In genomic region chr12:111938623-111939177, GRCm38 (mm10) we compare ENCODE assay signal across 11 mouse cellular contexts. TPM values are rescaled to one million over a fixed set of nuclear protein-coding genes. Genes with fewer than 3 reads are reported as not detected.
DNase-seq lines count a peak whose midpoint lies in the region; ATAC-seq and TF ChIP-seq lines count a peak whose summit lies in the region.
"Had no signal": no experiment of that assay in that cellular context is flagged by ENCODE, and none has a peak within 500 bp of the region (broad histone marks: within the 10 kb centered on the region; RNA-seq: fewer than 3 reads in every experiment).

No protein-coding gene starts in this region.

- no peaks in the 10 kb centered on the region for H3K79me2 ChIP-seq in myocyte (ENCODE audit: control insufficient read depth, insufficient read depth)

- no peaks in the 10 kb centered on the region for H3K36me3 ChIP-seq in forebrain, embryonic 12.5 days (replicated peaks)
- H3K36me3 ChIP-seq in forebrain, embryonic 13.5 days (ENCODE audit: poor library complexity, severe bottlenecking), result no peaks in the 10 kb centered on the region
- H3K36me3 ChIP-seq in liver, postnatal 0 days (replicated peaks; ENCODE audit: insufficient read depth, low read length), result no peaks in the 10 kb centered on the region
- no peaks in the 10 kb centered on the region for H3K36me3 ChIP-seq in embryonic facial prominence, embryonic 15.5 days
- H3K36me3 ChIP-seq in myocyte (ENCODE audit: control insufficient read depth, insufficient read depth), result no peaks in the 10 kb centered on the region

- peak; percentile 41 for DNase-seq in liver
- no peak for DNase-seq in liver, postnatal 0 days
- no peak for DNase-seq in urinary bladder, postnatal 10 days (ENCODE audit: low spot score)
- no peak for DNase-seq in thymus, postnatal 0 days (ENCODE audit: low spot score)
- DNase-seq: lung, postnatal 14 days had no signal

- 80% methylated on average over 1 of the region's 1 CpGs for WGBS in forebrain, embryonic 12.5 days
- WGBS in forebrain, embryonic 13.5 days, result 88% methylated on average over 1 of the region's 1 CpGs
- WGBS in liver, postnatal 0 days (ENCODE audit: insufficient replicate concordance), result 32% methylated on average over 1 of the region's 1 CpGs
- 11% methylated on average over 1 of the region's 1 CpGs for WGBS in embryonic facial prominence, embryonic 15.5 days

- peaks cover 18% of the 10 kb centered on the region for H3K4me1 ChIP-seq in forebrain, embryonic 12.5 days
- peaks cover 21% of the 10 kb centered on the region for H3K4me1 ChIP-seq in forebrain, embryonic 13.5 days
- H3K4me1 ChIP-seq in liver, postnatal 0 days (ENCODE audit: insufficient read depth), result peaks cover 24% of the 10 kb centered on the region
- peaks cover 43% of the 10 kb centered on the region for H3K4me1 ChIP-seq in embryonic facial prominence, embryonic 15.5 days

- no peak overlapping the region for H3K4me3 ChIP-seq in forebrain, embryonic 12.5 days (replicated peaks)
- no peak overlapping the region for H3K4me3 ChIP-seq in forebrain, embryonic 13.5 days
- H3K4me3 ChIP-seq in liver, postnatal 0 days (ENCODE audit: low read depth, low read length), result no peak overlapping the region
- H3K4me3 ChIP-seq in embryonic facial prominence, embryonic 15.5 days (replicated peaks), result no peak overlapping the region
- H3K4me3 ChIP-seq in myocyte, result no peak overlapping the region
- H3K4me3 ChIP-seq: erythroblast, embryonic 14.5 days had no signal

- H3K27me3 ChIP-seq in forebrain, embryonic 12.5 days, result no peaks in the 10 kb centered on the region; the same call in 1 of the 2 replicates
- H3K27me3 ChIP-seq in forebrain, embryonic 13.5 days, result peaks cover 11% of the 10 kb centered on the region; the same call in 1 of the 2 replicates
- H3K27me3 ChIP-seq in liver, postnatal 0 days (ENCODE audit: insufficient read depth, low read length), result no peaks in the 10 kb centered on the region
- no peaks in the 10 kb centered on the region for H3K27me3 ChIP-seq in embryonic facial prominence, embryonic 15.5 days
- no peaks in the 10 kb centered on the region for H3K27me3 ChIP-seq in myocyte (ENCODE audit: control insufficient read depth, insufficient read depth, insufficient read length)

- H3K9me3 ChIP-seq in forebrain, embryonic 12.5 days, result no peaks in the 10 kb centered on the region
- H3K9me3 ChIP-seq in forebrain, embryonic 13.5 days (replicated peaks), result no peaks in the 10 kb centered on the region
- no peaks in the 10 kb centered on the region for H3K9me3 ChIP-seq in liver, postnatal 0 days (ENCODE audit: low read length)
- H3K9me3 ChIP-seq in embryonic facial prominence, embryonic 15.5 days (replicated peaks), result no peaks in the 10 kb centered on the region

- TF ChIP-seq CTCF in liver, postnatal 0 days (IDR thresholded peaks at IDR 0.05; ENCODE audit: low read depth), result no peak

- H3K4me2 ChIP-seq in forebrain, embryonic 12.5 days, result no peak overlapping the region
- H3K4me2 ChIP-seq in forebrain, embryonic 13.5 days, result no peak overlapping the region
- H3K4me2 ChIP-seq in liver, postnatal 0 days (ENCODE audit: low read depth, low read length), result no peak overlapping the region
- no peak overlapping the region for H3K4me2 ChIP-seq in embryonic facial prominence, embryonic 15.5 days (replicated peaks)
- peak overlapping the region; percentile 24 for H3K4me2 ChIP-seq in myocyte (ENCODE audit: low read depth)

- TF ChIP-seq EP300 in liver, postnatal 0 days (IDR thresholded peaks at IDR 0.05; ENCODE audit: low read depth), result no peak

- H3K27ac ChIP-seq in forebrain, embryonic 12.5 days, result 0 out of 2 replicates have a peak overlapping the region, but pooled peaks have one; percentile 19
- H3K27ac ChIP-seq in forebrain, embryonic 13.5 days, result no peak overlapping the region
- no peak overlapping the region for H3K27ac ChIP-seq in liver, postnatal 0 days (ENCODE audit: low read depth)
- H3K27ac ChIP-seq in embryonic facial prominence, embryonic 15.5 days (replicated peaks), result peak overlapping the region; percentile 86

- no peak for TF ChIP-seq POLR2A in myocyte (IDR thresholded peaks at IDR 0.05; ENCODE audit: insufficient read length, low read depth)

- ATAC-seq in forebrain, embryonic 12.5 days (ENCODE audit: low FRiP score), result no peak
- ATAC-seq in forebrain, embryonic 13.5 days, result no peak
- no peak for ATAC-seq in liver, postnatal 0 days
- ATAC-seq in embryonic facial prominence, embryonic 15.5 days (ENCODE audit: insufficient number of reproducible peaks, low FRiP score, low TSS enrichment, low read depth), result peak; percentile 59

- no peak overlapping the region for H3ac ChIP-seq in myocyte (ENCODE audit: control insufficient read depth, insufficient read length)

- no peak overlapping the region for H3K9ac ChIP-seq in forebrain, embryonic 12.5 days
- H3K9ac ChIP-seq in forebrain, embryonic 13.5 days, result no peak overlapping the region
- no peak overlapping the region for H3K9ac ChIP-seq in liver, postnatal 0 days (replicated peaks)
- no peak overlapping the region for H3K9ac ChIP-seq in embryonic facial prominence, embryonic 15.5 days

TF ChIP-seq in myocyte, 11 proteins besides CTCF, POLR2A, EP300 and RAD21:
- TF ChIP-seq POLR2AphosphoS2 (IDR thresholded peaks at IDR 0.05; ENCODE audit: insufficient read length, low read depth), result no peak
- no peak for TF ChIP-seq E2F4 (IDR thresholded peaks at IDR 0.05; ENCODE audit: insufficient read depth)
- no peak for TF ChIP-seq CEBPB (IDR thresholded peaks at IDR 0.05; ENCODE audit: insufficient read depth, poor library complexity, severe bottlenecking)
- no peak for TF ChIP-seq TCF12 (IDR thresholded peaks at IDR 0.05; ENCODE audit: insufficient read depth, poor library complexity, severe bottlenecking)
- TF ChIP-seq TCF3 (IDR thresholded peaks at IDR 0.05; ENCODE audit: insufficient read length, low read depth), result no peak
- no peak for TF ChIP-seq MAX (IDR thresholded peaks at IDR 0.05; ENCODE audit: low read depth)
- TF ChIP-seq MYOG (IDR thresholded peaks at IDR 0.05; ENCODE audit: control insufficient read depth in 1 of 3, insufficient read depth in 1 of 3, insufficient read length in 2 of 3, low read depth in 2 of 3), result no peak
- TF ChIP-seq SRF (IDR thresholded peaks at IDR 0.05; ENCODE audit: control insufficient read depth, insufficient read length, low read depth), result no peak
- no peak for TF ChIP-seq REST (IDR thresholded peaks at IDR 0.05; ENCODE audit: insufficient read depth, insufficient read length)
- no peak for TF ChIP-seq USF1 (IDR thresholded peaks at IDR 0.05; ENCODE audit: low read depth)

RNA-seq across cellular contexts. Expression of gene Atp5mpl, which starts 28.1 kb away (rescaled TPM):
- 590 and 598 TPM in 2 replicates for polyA plus RNA-seq in forebrain, embryonic 12.5 days (2016; fragmentation: Nextera tagmentation; extraction: Ambion mirVana)
- 677 and 746 TPM in 2 replicates for polyA plus RNA-seq in forebrain, embryonic 13.5 days (2015; fragmentation: Nextera tagmentation; extraction: Ambion mirVana)
- polyA plus RNA-seq in liver, postnatal 0 days (2015; fragmentation: Nextera tagmentation; extraction: Ambion mirVana), result 676 and 694 TPM in 2 replicates
- polyA plus RNA-seq in embryonic facial prominence, embryonic 15.5 days (2015; fragmentation: Nextera tagmentation; extraction: Ambion mirVana), result 574 and 621 TPM in 2 replicates
- polyA plus RNA-seq in myocyte (2012; fragmentation: generic; extraction: Trizol), result 645 TPM
- polyA plus RNA-seq in thymus, postnatal 0 days (2015; fragmentation: Nextera tagmentation; extraction: Ambion mirVana), result 879 and 927 TPM in 2 replicates

RNA-seq across cellular contexts. Expression of gene Ppp1r13b, which starts 30.8 kb away (rescaled TPM):
- 9.5 and 9.9 TPM in 2 replicates for polyA plus RNA-seq in forebrain, embryonic 12.5 days (2016; fragmentation: Nextera tagmentation; extraction: Ambion mirVana)
- 9.3 TPM in 2 replicates for polyA plus RNA-seq in forebrain, embryonic 13.5 days (2015; fragmentation: Nextera tagmentation; extraction: Ambion mirVana)
- 4.3 and 4.5 TPM in 2 replicates for polyA plus RNA-seq in liver, postnatal 0 days (2015; fragmentation: Nextera tagmentation; extraction: Ambion mirVana)
- polyA plus RNA-seq in embryonic facial prominence, embryonic 15.5 days (2015; fragmentation: Nextera tagmentation; extraction: Ambion mirVana), result 12.8 and 16.9 TPM in 2 replicates
- 7.4 TPM for polyA plus RNA-seq in myocyte (2012; fragmentation: generic; extraction: Trizol)
- 17.0 and 18.3 TPM in 2 replicates for polyA plus RNA-seq in thymus, postnatal 0 days (2015; fragmentation: Nextera tagmentation; extraction: Ambion mirVana)

RNA-seq across cellular contexts. Expression of gene Tdrd9, which starts 32.7 kb away (rescaled TPM):
- 1.2 and 2.0 TPM in 2 replicates for polyA plus RNA-seq in forebrain, embryonic 12.5 days (2016; fragmentation: Nextera tagmentation; extraction: Ambion mirVana)
- 0.45 and 1.3 TPM in 2 replicates for polyA plus RNA-seq in forebrain, embryonic 13.5 days (2015; fragmentation: Nextera tagmentation; extraction: Ambion mirVana)
- 0.15 and 0.21 TPM in 2 replicates for polyA plus RNA-seq in liver, postnatal 0 days (2015; fragmentation: Nextera tagmentation; extraction: Ambion mirVana)
- polyA plus RNA-seq in embryonic facial prominence, embryonic 15.5 days (2015; fragmentation: Nextera tagmentation; extraction: Ambion mirVana), result 0.41 and 0.46 TPM in 2 replicates
- polyA plus RNA-seq in myocyte (2012; fragmentation: generic; extraction: Trizol), result 1.7 TPM
- 0.12 and 0.16 TPM in 2 replicates for polyA plus RNA-seq in thymus, postnatal 0 days (2015; fragmentation: Nextera tagmentation; extraction: Ambion mirVana)
- polyA plus RNA-seq: erythroblast, embryonic 14.5 days; spleen, adult 2 months had no signal

RNA-seq across cellular contexts. Expression of gene Rd3l, which starts 42.4 kb away (rescaled TPM):
- not detected in 2 replicates for polyA plus RNA-seq in forebrain, embryonic 12.5 days (2016; fragmentation: Nextera tagmentation; extraction: Ambion mirVana)
- polyA plus RNA-seq in forebrain, embryonic 13.5 days (2015; fragmentation: Nextera tagmentation; extraction: Ambion mirVana), result not detected in 2 replicates
- polyA plus RNA-seq in liver, postnatal 0 days (2015; fragmentation: Nextera tagmentation; extraction: Ambion mirVana), result not detected in 2 replicates
- not detected in 2 replicates for polyA plus RNA-seq in embryonic facial prominence, embryonic 15.5 days (2015; fragmentation: Nextera tagmentation; extraction: Ambion mirVana)
- polyA plus RNA-seq in myocyte (2012; fragmentation: generic; extraction: Trizol), result not detected
- not detected in 2 replicates for polyA plus RNA-seq in thymus, postnatal 0 days (2015; fragmentation: Nextera tagmentation; extraction: Ambion mirVana)
- polyA plus RNA-seq: erythroblast, embryonic 14.5 days; spleen, adult 2 months had no signal

Comparison
In these comparisons a context has a peak if more than half of its experiments do, and no peak if none do; other contexts are left out.
1. H3K27ac ChIP-seq: peak in forebrain, embryonic 12.5 days (single experiment) and embryonic facial prominence, embryonic 15.5 days (single experiment); none in forebrain, embryonic 13.5 days (single experiment) and liver, postnatal 0 days (single experiment).